Mouse (Mus musculus): ENCODE measurements at regions not wholly inside any gene's neighbourhood (a gene's known extent, or its start where the extent isn't known, plus 50 kb on each side); places are given as distances from the start of the nearest gene placed in this dataset.
A peak's percentile ranks its signal among the peaks of the same experiment; 100 is the strongest.

DNA sequence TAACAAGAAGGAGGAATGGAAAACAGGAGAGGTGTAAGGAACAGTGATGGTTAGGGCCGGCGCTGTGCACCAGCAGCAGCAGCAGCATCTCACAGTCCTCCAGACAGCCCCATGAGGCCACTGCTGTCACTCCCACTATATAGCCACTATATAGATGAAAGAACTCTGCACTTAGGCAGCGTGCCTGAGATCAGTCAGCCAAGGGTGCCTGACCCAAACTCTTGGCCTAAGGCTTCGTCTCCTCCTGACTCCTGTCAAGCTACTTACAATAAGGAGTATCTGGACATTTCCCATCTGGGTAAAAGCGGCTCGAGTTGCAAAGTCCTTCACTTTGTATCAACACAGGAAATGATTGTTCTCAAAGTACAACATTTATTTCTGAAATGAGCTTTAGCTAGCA, 100.8 kb upstream of the Selenok start:
- intact Hi-C loops (cut with DNase I), result no loop called here
- peak; percentile 46 to 52 for DNase-seq

DNA sequence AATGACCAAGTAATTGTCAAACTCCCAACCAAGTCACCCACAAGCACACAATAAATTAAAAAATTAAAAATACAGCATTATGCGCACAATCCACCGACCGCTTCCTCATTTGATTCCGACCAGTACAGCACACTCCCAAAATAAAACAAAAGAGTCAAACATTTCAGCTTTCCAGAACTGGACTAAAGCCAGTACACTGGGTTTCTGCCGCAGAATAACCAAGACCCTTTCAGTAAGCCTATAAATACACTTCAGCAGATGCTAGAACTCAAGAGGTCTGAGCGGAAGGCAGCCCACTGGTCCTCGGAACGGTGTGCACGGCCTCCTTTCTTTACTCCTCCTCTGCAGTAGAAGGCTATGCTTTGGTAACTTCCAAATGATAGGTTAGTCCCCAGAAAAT, 98.2 kb upstream of the Selenok start:
- DNase-seq, result no peak
- intact Hi-C loops (cut with DNase I), result no loop called here

DNA sequence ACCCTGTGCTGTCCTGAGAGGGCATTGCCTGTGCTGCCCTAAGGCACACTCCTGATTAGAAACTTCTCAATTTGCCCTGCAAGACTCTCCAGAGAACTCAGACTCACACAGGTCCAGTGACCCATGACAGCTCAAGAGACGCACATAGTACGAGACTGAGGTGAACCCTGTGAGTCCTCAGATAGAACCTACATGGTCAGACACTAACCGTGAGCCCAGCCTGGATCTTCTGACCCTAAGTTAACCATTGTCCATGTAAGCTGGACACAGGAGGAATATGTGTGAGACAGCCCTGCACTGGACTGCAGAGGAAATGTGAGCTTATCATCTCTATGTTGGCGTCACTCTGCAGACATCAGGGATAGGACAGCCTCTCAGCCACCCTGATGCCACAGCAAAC, 91.4 kb upstream of the Selenok start:
- no peak for DNase-seq
- intact Hi-C loops (cut with DNase I), result no loop called here

DNA sequence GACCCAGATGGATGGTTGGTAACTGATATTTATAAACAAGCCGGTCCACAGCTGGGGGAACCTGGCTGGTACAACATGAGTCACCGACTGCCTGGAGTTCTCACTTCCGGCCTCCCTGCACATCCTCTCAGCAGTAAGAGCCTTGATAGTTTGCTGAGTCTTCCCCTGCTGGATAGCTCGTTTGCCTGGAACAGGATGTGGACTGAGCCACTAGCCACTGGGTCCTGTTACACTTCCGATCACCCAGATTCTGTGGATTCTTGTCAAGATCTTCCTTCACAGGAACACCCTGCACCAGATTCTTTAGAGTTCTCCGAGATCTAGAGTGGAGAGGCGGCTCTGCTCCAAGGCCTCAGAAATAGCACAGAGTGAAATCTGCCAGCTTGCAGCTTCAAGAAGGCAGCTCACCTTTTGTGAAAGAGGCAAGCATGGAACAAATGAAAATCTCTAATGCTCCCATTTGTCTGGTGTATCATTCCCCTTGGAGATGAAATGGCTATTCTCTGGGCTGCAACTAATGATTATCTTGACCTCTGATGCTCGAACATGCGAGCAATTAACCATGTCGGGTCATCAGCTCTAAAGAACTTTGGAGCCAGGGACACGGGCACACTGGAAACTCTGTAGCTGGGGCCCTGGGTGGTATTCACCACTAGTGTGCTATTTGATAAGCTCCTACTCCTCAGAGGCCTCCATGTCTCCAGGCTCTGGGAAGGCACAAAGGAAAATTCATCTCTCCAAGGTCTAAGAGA, 90.3 kb upstream of the Selenok start:
- DNase-seq, result no peak
- intact Hi-C loops (cut with DNase I), result no loop called here

DNA sequence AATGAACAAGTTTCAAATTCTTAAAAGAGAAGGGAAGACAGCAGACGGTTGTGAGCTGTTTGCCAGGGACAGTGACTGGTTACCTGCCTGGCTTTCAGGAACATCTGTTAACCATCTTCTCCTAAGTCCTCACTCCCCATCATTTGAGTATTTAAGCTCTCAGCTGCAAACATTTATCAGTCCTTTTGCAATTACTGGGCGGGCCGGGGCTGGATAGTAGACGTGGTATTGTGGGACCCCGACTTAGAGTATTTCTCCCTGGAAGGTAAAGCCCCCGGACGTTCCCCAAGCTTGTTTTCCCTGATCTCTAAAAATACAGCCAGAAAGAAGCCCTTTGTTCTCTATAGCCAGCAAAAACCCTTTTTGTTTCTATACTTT, 89.7 kb upstream of the Selenok start:
- intact Hi-C loops (cut with DNase I), result no loop called here

DNA sequence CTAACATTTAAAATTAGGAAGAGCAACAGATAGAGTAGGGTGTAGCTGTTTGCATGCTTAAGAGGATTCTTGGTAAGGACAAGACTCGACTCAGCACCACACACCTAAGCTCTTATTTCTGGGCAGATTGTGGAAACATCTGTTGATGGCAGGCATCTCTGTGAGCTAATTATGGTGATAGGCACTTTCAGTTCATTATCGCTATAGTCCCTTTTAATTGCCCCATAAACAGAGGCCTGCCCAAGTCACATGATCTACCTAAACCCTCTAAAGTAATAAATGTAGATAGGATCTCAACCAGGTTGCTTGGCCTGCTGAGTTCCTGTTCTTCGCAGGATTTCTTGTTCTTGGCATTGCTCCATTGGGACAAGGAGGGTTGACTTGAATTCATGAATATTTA, 88.8 kb upstream of the Selenok start:
- intact Hi-C loops (cut with DNase I), result no loop called here
- DNase-seq, result no peak

More for the DNA sequence above, 89.7 kb upstream of the Selenok start:
- DNase-seq, result no peak

DNA sequence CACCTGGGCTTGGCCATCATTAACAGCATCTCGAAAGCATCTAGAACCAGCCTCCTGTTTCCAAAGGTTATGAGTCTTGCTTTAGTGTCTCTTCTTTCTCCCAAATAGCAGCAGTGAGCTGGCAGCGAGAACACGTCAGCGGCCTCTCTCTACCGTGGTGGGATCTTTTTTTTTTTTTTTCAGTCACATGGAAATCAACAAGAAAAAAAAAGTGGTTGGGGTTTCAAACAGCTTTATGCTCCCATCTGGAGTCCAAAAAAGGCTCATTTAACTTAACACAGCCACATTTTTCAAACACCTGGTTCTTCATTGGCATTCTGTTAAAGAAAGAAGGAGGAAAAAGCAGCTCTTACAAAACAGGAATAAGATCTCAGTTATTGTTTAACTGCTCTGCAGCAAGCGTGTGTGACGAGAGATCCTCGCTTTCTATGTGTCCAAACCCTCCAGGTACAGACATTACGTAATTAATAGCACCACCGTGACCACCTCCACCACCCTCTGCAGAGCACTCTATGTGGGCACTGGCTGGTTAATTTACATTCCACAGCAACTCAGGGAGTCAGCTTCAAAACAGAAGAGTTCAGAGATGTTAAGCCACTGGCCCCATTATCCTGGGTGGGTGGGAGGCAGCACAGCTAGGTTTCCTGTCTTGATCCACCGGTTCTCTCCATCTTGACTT, 85.3 kb upstream of the Selenok start:
- DNase-seq, result no peak
- intact Hi-C loops (cut with DNase I), result no loop called here

DNA sequence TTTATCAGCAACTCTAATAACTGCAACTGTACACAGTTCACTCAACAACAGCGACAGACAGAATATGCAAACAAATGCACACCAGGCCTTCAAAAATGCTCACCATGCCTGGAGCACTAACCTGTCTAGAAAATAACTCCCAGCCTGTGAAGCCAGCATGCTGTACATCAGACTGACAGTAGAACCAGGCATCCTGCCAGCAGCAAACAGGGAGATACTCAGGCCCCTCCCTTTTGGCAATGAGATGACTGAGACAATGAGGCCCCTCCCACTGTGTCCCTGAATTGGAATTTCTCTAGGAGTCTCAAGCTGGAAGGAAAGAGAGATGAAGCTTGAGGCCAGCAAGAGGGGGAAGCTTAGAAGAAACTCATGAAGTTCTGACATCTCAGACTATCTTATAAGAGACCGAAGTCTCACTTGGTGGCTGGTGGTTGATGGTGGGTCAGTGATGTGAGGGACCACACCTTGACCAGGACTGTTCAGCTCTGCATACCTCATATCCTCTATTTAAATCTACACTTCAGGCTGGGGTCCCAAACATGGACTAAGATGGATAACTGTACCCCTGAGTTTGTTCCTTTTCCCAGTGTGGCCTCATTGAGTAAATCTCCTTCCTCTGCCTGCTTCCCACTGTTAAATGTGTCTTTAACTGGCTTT, 72.6 kb upstream of the Selenok start:
- DNase-seq, result peak; percentile 83 to 86
- intact Hi-C loops (cut with DNase I), result loop anchor here (5.0 kb wide), 1 partner anchor 42 kb away; no protein-coding TSS in a partner anchor

DNA sequence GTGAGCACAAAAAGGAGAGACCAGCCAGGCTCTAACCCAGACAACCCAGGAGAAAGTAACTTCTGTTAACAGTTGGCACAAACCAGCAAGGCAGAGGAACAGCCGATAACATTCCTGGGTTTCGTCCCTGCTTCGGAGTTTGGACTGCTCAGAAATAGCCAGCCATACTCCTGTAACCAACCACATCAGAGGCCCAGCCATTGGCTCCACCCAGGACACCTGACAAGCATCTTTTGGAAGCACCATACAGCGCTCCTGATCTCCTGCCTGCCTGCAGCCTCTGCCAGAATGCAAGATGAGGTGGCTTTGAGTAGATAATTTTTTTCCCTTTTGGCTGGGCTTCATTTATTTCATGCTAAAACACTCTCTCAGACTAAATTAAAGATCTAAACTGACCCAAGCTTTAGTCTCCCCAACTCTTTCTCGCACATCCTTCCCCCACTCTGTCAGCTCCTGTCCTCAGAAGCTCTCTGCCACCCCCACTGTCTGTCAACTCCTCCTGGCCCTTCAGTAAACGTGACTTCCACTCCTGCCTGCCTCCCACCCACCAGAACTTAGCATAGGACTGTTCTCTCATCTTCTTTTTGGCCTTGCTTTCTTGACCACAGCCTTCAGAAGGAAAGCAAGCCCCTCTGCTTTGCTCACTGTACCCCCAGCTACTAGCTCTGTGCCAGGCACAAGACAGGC, 72.0 kb upstream of the Selenok start:
- peak; percentile 12 to 25 for DNase-seq
- intact Hi-C loops (cut with DNase I), result loop anchor here (5.0 kb wide), 1 partner anchor 41 kb away; no protein-coding TSS in a partner anchor

DNA sequence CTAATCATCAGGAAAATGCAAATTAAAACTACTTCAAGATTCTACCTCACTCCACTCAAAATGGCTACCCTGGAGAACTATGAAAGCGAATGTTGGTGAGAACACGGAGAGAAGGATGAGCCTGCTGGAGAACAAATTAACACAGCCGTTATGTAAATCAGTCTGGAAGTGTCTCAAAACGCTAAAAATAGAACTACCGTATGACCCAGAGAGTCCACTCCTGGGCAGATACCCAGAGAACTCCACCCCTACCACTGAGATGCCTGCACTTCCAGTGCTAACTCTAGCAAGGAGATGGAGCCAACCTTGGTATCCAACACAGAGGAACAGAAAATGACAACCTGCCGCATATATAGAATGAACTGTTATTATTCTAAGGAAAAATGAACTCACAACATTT, 67.2 kb upstream of the Selenok start:
- intact Hi-C loops (cut with DNase I), result no loop called here
- DNase-seq, result peak; percentile 62 to 63

DNA sequence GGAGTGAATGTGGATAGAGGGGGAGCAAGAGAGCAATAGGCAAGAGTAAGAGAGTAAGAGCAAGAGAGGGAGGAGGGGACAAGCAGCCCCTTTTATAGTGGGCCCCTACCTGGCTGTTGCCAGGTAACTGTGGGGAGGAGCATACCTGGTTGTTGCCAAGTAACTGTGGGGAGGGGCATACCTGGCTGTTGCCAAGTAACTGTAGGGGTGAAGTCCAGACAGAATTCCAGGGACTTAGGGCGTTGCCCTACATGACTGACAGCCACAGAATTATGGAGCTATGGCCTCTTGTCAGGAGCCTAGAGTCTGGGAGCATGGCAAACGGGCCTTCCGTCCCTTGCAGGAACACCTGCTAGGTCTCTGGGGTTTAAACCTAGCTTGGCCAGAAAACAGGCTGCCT, 64.5 kb upstream of the Selenok start:
- intact Hi-C loops (cut with DNase I), result no loop called here
- no peak for DNase-seq

DNA sequence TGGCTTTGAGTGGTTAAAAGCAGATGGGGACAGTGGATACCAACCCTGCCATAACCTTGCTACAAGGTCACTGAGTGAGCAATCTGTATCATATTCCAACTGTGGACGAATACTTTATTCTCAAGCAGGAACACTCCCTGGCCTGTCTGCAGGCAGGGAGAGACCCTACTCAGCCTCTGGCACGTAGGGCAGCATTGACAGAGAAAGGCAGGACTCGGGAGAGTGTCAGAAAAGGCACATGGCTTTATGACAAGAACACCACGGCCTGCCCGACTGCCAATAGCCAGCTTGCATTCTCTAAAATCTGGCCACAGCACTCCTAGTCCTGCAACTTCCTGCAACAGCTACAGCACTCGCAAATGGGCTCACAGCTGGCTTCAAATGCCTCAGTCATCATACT, 63.3 kb upstream of the Selenok start:
- intact Hi-C loops (cut with DNase I), result no loop called here
- peak in 1 of 2 experiments; percentile 27 for DNase-seq

DNA sequence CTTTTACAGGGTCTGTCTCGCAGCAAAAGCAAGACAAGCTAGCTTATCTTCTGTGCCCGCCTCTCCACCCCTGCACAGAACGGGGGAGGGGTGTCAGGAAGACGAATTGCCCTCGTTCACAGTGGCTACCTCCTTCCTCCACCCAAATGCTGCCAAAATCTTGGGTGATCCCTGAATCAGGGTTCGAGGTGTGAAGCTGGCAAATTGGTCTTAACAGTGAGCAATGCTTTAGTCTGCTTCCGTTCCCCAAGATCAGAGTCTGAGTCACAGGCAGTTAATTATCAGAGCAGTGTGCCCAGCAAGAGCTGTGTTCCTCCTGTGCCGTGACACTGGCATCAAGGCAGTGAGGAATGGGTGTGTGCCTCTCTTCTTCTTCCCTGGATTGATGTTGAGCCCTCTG, 58.4 kb upstream of the Selenok start:
- intact Hi-C loops (cut with DNase I), result no loop called here
- no peak for DNase-seq
